27 mouse cellular contexts compared by ENCODE assay signal in genomic region chr19:31781521-31782018, GRCm38 (mm10). TPM values are rescaled to one million over a fixed set of nuclear protein-coding genes. Genes with fewer than 3 reads are reported as not detected.
A peak's percentile ranks its signal among the peaks of the same experiment; 100 is the strongest.
DNase-seq lines count a peak whose midpoint lies in the region; ATAC-seq and TF ChIP-seq lines count a peak whose summit lies in the region.
"Had no signal": no experiment of that assay in that cellular context is flagged by ENCODE, and none has a peak within 500 bp of the region (broad histone marks: within the 10 kb centered on the region; RNA-seq: fewer than 3 reads in every experiment).

No protein-coding gene starts in this region.

- peaks cover 0 to 18% of the 10 kb centered on the region in 2 experiments; a peak in 2 of 4 replicates for H3K36me3 ChIP-seq in MEL (ENCODE audit: control insufficient read depth in 1 of 2, insufficient read depth in 2 of 2, low read length in 2 of 2)
- no peaks in the 10 kb centered on the region for H3K36me3 ChIP-seq in liver, embryonic 14.5 days (replicated peaks; ENCODE audit: control insufficient read depth, insufficient read depth, low read depth)
- H3K36me3 ChIP-seq: limb, embryonic 10.5 days; limb, embryonic 15.5 days; lung, embryonic 15.5 days; midbrain, embryonic 12.5 days; neural tube, embryonic 12.5 days; stomach, embryonic 15.5 days had no signal

- no peak for TF ChIP-seq CTCF in MEL (IDR thresholded peaks at IDR 0.05 in 2 of 3, conservative IDR thresholded peaks at IDR 0.05 in 1 of 3; ENCODE audit: control insufficient read depth in 1 of 3, insufficient read depth in 1 of 3, low read depth in 2 of 3, low read length in 3 of 3, poor library complexity in 1 of 3, severe bottlenecking in 1 of 3)
- no peak for TF ChIP-seq CTCF in liver, embryonic 14.5 days (IDR thresholded peaks at IDR 0.05; ENCODE audit: low read depth)

- H3K27me3 ChIP-seq in MEL (ENCODE audit: control insufficient read depth in 1 of 2, insufficient read depth in 2 of 2, low read length in 2 of 2) = no peaks in the 10 kb centered on the region
- no peaks in the 10 kb centered on the region for H3K27me3 ChIP-seq in liver, embryonic 14.5 days (ENCODE audit: control insufficient read depth, insufficient read depth, low read length)
- H3K27me3 ChIP-seq: limb, embryonic 15.5 days; lung, embryonic 15.5 days; midbrain, embryonic 12.5 days; neural tube, embryonic 12.5 days; stomach, embryonic 15.5 days had no signal

- no peak for TF ChIP-seq POLR2A in MEL (IDR thresholded peaks at IDR 0.05; ENCODE audit: control insufficient read depth in 1 of 2, insufficient read depth in 1 of 2, low read depth in 1 of 2, low read length in 2 of 2, poor library complexity in 1 of 2)

- no peak overlapping the region for H3K9ac ChIP-seq in MEL (ENCODE audit: control insufficient read depth, low read depth, low read length, poor library complexity, severe bottlenecking)
- no peak overlapping the region for H3K9ac ChIP-seq in liver, embryonic 14.5 days (replicated peaks)
- H3K9ac ChIP-seq: hindbrain, embryonic 14.5 days; limb, embryonic 15.5 days; lung, embryonic 15.5 days; midbrain, embryonic 12.5 days; neural tube, embryonic 12.5 days; stomach, embryonic 15.5 days had no signal

- peaks cover 0 to 19% of the 10 kb centered on the region in 2 experiments for H3K4me1 ChIP-seq in MEL (ENCODE audit: control insufficient read depth in 1 of 2, insufficient read depth in 2 of 2, low read length in 2 of 2)
- H3K4me1 ChIP-seq in liver, embryonic 14.5 days (replicated peaks; ENCODE audit: control insufficient read depth in 2 of 2, insufficient read depth in 2 of 2, low read length in 1 of 2) = peaks cover 32% of the 10 kb centered on the region in 2 experiments
- H3K4me1 ChIP-seq: limb, embryonic 15.5 days; lung, embryonic 15.5 days; midbrain, embryonic 12.5 days; neural tube, embryonic 12.5 days; stomach, embryonic 15.5 days had no signal

- H3K9me3 ChIP-seq in MEL (replicated peaks; ENCODE audit: insufficient read depth, low read length) = no peaks in the 10 kb centered on the region
- no peaks in the 10 kb centered on the region for H3K9me3 ChIP-seq in liver, embryonic 14.5 days (ENCODE audit: control insufficient read depth, low read length)
- H3K9me3 ChIP-seq: limb, embryonic 10.5 days; limb, embryonic 15.5 days; lung, embryonic 15.5 days; midbrain, embryonic 12.5 days; neural tube, embryonic 12.5 days; stomach, embryonic 15.5 days had no signal

- H3K27ac ChIP-seq in MEL (ENCODE audit: control insufficient read depth, low read depth, low read length) = peak overlapping the region; percentile 83
- peak overlapping the region; percentile 71 for H3K27ac ChIP-seq in liver, embryonic 14.5 days
- H3K27ac ChIP-seq: hindbrain, embryonic 14.5 days; limb, embryonic 10.5 days; limb, embryonic 15.5 days; lung, embryonic 15.5 days; midbrain, embryonic 12.5 days; neural tube, embryonic 12.5 days; stomach, embryonic 15.5 days had no signal

- H3K79me2 ChIP-seq in MEL (ENCODE audit: control insufficient read depth, insufficient read depth, low read length, poor library complexity) = no peaks in the 10 kb centered on the region

- no peak for TF ChIP-seq RAD21 in MEL (IDR thresholded peaks at IDR 0.05; ENCODE audit: low read depth, low read length)

- 10% methylated on average over 3 of the region's 3 CpGs for WGBS in liver, embryonic 14.5 days (ENCODE audit: insufficient replicate concordance)

- no peak for TF ChIP-seq EP300 in MEL (IDR thresholded peaks at IDR 0.05; ENCODE audit: low read depth in 1 of 2, low read length in 2 of 2)
- no peak for TF ChIP-seq EP300 in liver, embryonic 14.5 days (IDR thresholded peaks at IDR 0.05; ENCODE audit: low read depth)

- H3K4me2 ChIP-seq in liver, embryonic 14.5 days (ENCODE audit: low read depth) = peak overlapping the region; percentile 33
- H3K4me2 ChIP-seq: hindbrain, embryonic 14.5 days; limb, embryonic 15.5 days; lung, embryonic 15.5 days; midbrain, embryonic 12.5 days; neural tube, embryonic 12.5 days; stomach, embryonic 15.5 days had no signal

- intact Hi-C loops in heart, postnatal 36 days (cut with DNase I) = no loop called here

- no peak overlapping the region for H3K4me3 ChIP-seq in MEL (ENCODE audit: control insufficient read depth in 1 of 2, insufficient read depth in 1 of 2, low read depth in 2 of 2, low read length in 2 of 2)
- H3K4me3 ChIP-seq in liver, embryonic 14.5 days (ENCODE audit: insufficient read depth in 1 of 2, low read depth in 2 of 2, low read length in 2 of 2) = no peak overlapping the region
- H3K4me3 ChIP-seq: limb, embryonic 10.5 days; limb, embryonic 15.5 days; lung, embryonic 15.5 days; midbrain, embryonic 12.5 days; myocyte; neural tube, embryonic 12.5 days; stomach, embryonic 15.5 days had no signal

- ATAC-seq in liver, embryonic 14.5 days (ENCODE audit: insufficient read depth) = no peak; the same call in 1 of the 2 replicates
- ATAC-seq in megakaryocyte-erythroid progenitor cell, adult 5-6 weeks (replicated peaks; ENCODE audit: low FRiP score, low TSS enrichment, poor library complexity, severe bottlenecking) = peak; percentile 27; the same call in 1 of the 2 replicates
- ATAC-seq: activated CD4-positive, CD25-positive, alpha-beta regulatory T cell, adult 4 months; forebrain, embryonic 14.5 days; intestine, postnatal 0 days had no signal

- DNase-seq in heart, adult 11 months = peak; percentile 21
- no peak for DNase-seq in heart, postnatal 36 days
- peak; percentile 70 for DNase-seq in MEL (ENCODE audit: low read depth, low spot score)
- DNase-seq in liver, embryonic 14.5 days (ENCODE audit: low read depth in 3 of 3, low spot score in 3 of 3) = peak in 1 of 3 experiments; percentile 4
- no peak for DNase-seq in spleen, postnatal 14 days (ENCODE audit: low spot score in 2 of 2)
- no peak for DNase-seq in c-Kit-positive CD71-positive TER-119-positive erythroid progenitor cells, embryonic 14.5 days (ENCODE audit: low spot score)
- DNase-seq: adrenal gland, adult 2 months; adrenal gland, postnatal 36 days; cerebellum, adult 2 months; cerebellum, postnatal 25 days; gastrocnemius, postnatal 14 days; heart, postnatal 14 days; kidney, adult 9 months; kidney, postnatal 10 days; layer of hippocampus, postnatal 36 days had no signal

TF ChIP-seq in MEL, 35 proteins besides CTCF, POLR2A, EP300 and RAD21:
- TF ChIP-seq USF1 (IDR thresholded peaks at IDR 0.05; ENCODE audit: low read depth, low read length) = peak; percentile 90
- TF ChIP-seq BHLHE40 (IDR thresholded peaks at IDR 0.05; ENCODE audit: borderline replicate concordance, low read depth, low read length) = peak; percentile 61; the same call in 1 of the 2 replicates
- peak; percentile 42 to 51; a peak in 3 of 4 replicates for TF ChIP-seq USF2 (IDR thresholded peaks at IDR 0.05; ENCODE audit: borderline replicate concordance in 1 of 2, insufficient read depth in 1 of 2, low read depth in 1 of 2, low read length in 2 of 2)
- TF ChIP-seq MAX (IDR thresholded peaks at IDR 0.05; ENCODE audit: low read length) = peak; percentile 67
- TF ChIP-seq MYC (IDR thresholded peaks at IDR 0.05; ENCODE audit: low read depth, low read length) = no peak

RNA-seq across cellular contexts. Expression of gene Prkg1, which starts 16.7 kb away (rescaled TPM):
- 10 to 100 TPM; 12.7 to 13.4 TPM for total RNA-seq in heart, postnatal 36 days (2021)
- not detected in 2 replicates for total RNA-seq in MEL (2012; rRNA removed)
- polyA plus RNA-seq in MEL (2012; ENCODE audit: insufficient read depth in 1 of 2, insufficient read length in 2 of 2, low read depth in 1 of 2, low replicate concordance in 2 of 2, missing spikeins in 1 of 2) = not detected
- polyA plus RNA-seq in liver, embryonic 14.5 days (2012; rRNA removed) = 0.40 and 0.50 TPM in 2 replicates
- polyA plus RNA-seq in liver, embryonic 14.5 days (2014; fragmentation: Nextera tagmentation; extraction: Ambion mirVana) = 0.47 and 0.92 TPM in 2 replicates
- total RNA-seq in megakaryocyte-erythroid progenitor cell, adult 5-6 weeks (2014; fragmentation: Nextera tagmentation) = 1.8 and 4.1 TPM in 2 replicates
- 0.47 and 8.5 TPM in 2 replicates for total RNA-seq in megakaryocyte-erythroid progenitor cell, adult 5-6 weeks (2017)

Comparison
In these comparisons a context has a peak if more than half of its experiments do, and no peak if none do; other contexts are left out.
1. DNase-seq: peak in heart, adult 11 months (single experiment) and MEL (single experiment); none in heart, postnatal 36 days (0 of 2), spleen, postnatal 14 days (0 of 2) and c-Kit-positive CD71-positive TER-119-positive erythroid progenitor cells, embryonic 14.5 days (single experiment).